Mouse (Mus musculus) gastrocnemius, postnatal 4 days (tissue): ENCODE data around the gene Furin. TPM values are rescaled to one million over a fixed set of nuclear protein-coding genes. Genes with fewer than 3 reads are reported as not detected.

Experiments used
- DNase-seq, 2 experiments: peaks; one replicate each; pipeline ENCODE4 v3.0.0; 2021 to 2022; ENCODE audit warnings: low spot score in 2 of 2, mixed read lengths in 2 of 2
- total RNA-seq, 2 experiments: library from RNA; stranded (reverse); gene quantifications; 2 replicates each; pipeline ENCODE4 v1.2.3; 2021

Furin gene
- total RNA-seq, 2 experiments from 2014 or later = 73.8 to 77.6 TPM

- DNase-seq = no peak
Observed at GRCm38 (mm10) chr7:80429661-80430060, 24.4 kb upstream of the Furin start.

- DNase-seq = no peak
Observed at GRCm38 (mm10) chr7:80427730-80428129, 22.5 kb upstream of the Furin start.

DNA sequence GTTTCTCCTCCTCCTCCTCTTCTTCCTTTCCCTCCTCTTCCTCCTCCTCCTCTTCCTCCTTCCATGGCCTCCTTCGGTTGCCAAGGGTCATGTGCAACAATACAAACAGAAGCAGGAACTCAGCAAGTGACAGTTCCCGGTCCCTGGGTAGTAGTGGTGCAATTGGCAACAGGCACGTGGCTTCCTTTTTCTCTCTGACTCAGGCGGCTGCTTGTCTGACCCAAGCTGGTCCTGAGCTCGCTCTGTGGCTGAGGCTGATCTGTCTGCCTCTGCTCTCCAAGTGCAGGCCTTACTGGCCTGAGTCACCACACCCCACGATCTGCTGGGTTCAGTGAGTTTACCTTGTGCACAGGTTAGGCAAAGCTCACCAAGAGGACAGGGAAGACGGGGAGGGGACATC is 21.1 kb upstream of the Furin start:
- DNase-seq = no peak

DNA sequence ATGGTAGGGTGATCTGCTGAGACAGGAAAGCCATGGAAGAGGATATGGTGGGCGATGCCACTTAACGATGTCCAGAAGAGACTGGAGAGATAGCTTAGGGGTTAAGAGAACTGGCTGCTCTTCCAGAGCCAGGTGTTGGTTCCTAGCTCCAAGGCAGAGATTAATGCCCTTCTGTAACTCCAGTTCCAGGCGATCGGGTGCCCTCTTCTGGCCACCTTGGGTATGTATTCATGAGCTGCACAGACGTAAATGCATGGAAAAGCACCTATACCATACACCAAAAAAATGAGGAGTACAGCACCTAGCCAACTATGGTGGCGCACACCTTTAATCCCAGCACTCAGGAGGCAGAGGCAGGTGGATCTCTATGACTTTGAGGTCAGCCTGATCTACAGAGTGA is 19.5 kb upstream of the Furin start:
- no peak for DNase-seq

- no peak for DNase-seq
Observed at GRCm38 (mm10) chr7:80422759-80423480, 17.7 kb upstream of the Furin start.

GRCm38 (mm10) chr7:80421576-80421975 is 16.3 kb upstream of the Furin start:
- DNase-seq = no peak

DNA sequence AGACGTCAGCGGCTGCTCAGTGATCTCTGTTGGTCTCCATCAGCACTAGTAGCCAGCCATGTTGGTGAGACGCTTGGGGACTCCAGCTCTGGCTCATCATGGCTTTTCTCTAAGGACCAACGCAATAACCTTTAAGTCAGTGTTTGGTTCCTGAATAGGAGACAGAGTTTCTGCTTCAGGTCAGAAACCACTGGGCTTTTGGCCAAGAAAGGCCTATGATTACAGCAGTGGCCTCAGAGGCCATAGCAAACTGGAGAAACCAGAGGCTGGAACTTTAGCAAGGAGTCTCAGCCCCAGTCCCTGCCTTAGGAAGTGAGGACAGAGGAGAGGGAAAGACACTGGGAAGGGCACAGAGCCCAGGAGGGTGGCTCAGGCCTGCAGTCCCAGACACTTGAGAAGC is 15.3 kb upstream of the Furin start:
- DNase-seq = no peak

- no peak for DNase-seq
Observed at GRCm38 (mm10) chr7:80419278-80419677, 14.0 kb upstream of the Furin start.

DNA sequence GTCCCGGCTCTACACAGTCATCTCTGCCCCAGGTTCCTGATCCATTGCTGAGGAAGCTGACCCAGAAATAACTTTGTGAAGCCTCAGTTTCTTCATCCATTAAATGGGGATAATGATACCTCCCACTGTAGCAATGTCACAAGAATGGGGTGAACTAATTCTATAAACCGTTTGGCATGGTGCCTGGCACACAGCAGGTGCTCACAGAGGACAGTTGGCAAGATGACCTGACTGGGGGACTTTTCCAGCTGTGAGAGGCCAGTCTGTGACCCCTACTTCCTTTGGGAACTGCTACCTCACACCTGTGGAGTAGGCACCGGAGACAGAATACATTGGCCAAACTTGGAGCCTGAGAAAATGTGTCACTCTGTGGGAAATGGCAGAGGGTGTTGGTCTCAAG is 12.8 kb upstream of the Furin start:
- no peak for DNase-seq

GRCm38 (mm10) chr7:80417601-80418000 is 12.4 kb upstream of the Furin start:
- DNase-seq = no peak

GRCm38 (mm10) chr7:80416969-80417368 is 11.7 kb upstream of the Furin start:
- DNase-seq = no peak

GRCm38 (mm10) chr7:80414303-80414855 is 9.1 kb upstream of the Furin start:
- no peak for DNase-seq

GRCm38 (mm10) chr7:80413512-80414302 is 8.5 kb upstream of the Furin start:
- no peak for DNase-seq

GRCm38 (mm10) chr7:80412781-80413180 is 7.5 kb upstream of the Furin start:
- DNase-seq = no peak

- no peak for DNase-seq
Observed at GRCm38 (mm10) chr7:80412279-80412678, 7.0 kb upstream of the Furin start.

GRCm38 (mm10) chr7:80410380-80410779 is 5.1 kb upstream of the Furin start:
- DNase-seq = no peak

- DNase-seq = no peak
Observed at GRCm38 (mm10) chr7:80407712-80408111, 2.5 kb upstream of the Furin start.

- DNase-seq = no peak
Observed at GRCm38 (mm10) chr7:80406186-80406585, 950 bp upstream of the Furin start.

GRCm38 (mm10) chr7:80404101-80404894 is 938 bp downstream of the Furin start:
- no peak for DNase-seq

DNA sequence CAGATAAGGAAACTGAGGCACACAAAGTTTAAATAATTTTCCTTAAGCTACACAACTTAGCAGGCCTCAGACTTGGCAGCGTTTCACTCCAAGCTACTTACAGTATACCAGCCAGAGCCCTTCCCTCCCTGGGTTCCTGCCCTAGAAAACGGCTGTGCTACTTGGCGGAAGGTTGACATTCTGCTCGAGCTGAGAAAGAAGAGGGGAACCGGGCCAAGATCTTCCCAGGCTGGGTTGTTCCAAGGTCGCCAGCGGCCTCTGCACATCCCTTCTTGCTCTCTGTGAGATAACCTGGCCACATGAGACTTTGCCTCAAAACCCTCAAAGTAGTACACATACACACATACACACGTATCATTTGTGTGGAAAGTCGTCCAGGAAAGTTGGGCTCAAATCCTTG is 1.7 kb downstream of the Furin start:
- peak; percentile 70 to 88 for DNase-seq

- DNase-seq = peak; percentile 67 to 74
Observed at GRCm38 (mm10) chr7:80402651-80403321, 2.5 kb downstream of the Furin start.
